Mouse (Mus musculus) bone marrow macrophage, adult 2 months (primary cell): Measurements from ENCODE around the gene Tuba1b.

Experiments
- CTCF ChIP-seq: IDR thresholded peaks from 2 replicates; pipeline ENCODE4 v1.5.1; 2012; ENCODE audit warnings: low read depth, mild to moderate bottlenecking, low read length, moderate library complexity
- POLR2A ChIP-seq: IDR thresholded peaks from 2 replicates; pipeline ENCODE4 v1.6.1; 2012; ENCODE audit warnings: mild to moderate bottlenecking, low read depth, low read length, borderline replicate concordance

DNA sequence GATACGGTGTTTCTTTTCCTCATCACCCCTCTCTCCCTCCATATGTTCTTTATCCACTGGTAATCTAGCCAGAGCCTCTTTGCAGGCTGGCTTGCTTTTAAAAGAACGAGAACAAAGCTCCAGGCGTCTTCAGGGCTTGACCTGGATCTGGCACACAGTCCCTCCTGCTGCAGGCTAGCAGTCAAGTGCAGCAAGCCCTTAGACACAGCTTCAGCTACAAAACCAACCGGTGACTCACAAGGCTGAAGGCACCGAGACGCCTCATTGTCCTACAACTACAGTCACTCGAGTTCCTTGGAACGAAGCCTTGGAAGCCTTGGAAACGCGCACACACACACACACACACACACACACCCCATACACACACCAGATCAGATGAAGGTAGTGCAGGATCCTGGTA is 6.5 kb upstream of the Tuba1b start:
- no peak for TF ChIP-seq POLR2A
- TF ChIP-seq CTCF: no peak
